Mouse (Mus musculus) monocyte, adult 5-6 weeks (primary cell): ENCODE measurements around the gene Fsip1. TPM values are rescaled to one million over a fixed set of nuclear protein-coding genes. Genes with fewer than 3 reads are reported as not detected.

Experiments used
- total RNA-seq: library from RNA; stranded (forward); fragments of 200-1000, 200-491, 200-594 nt; gene quantifications from 3 replicates; pipeline ENCODE4 v1.2.3, GENCODE M21; 2017

Gene Fsip1
- total RNA-seq, 1 experiment from 2014 or later, result not detected

Other genes with a start within 250 kb of the Fsip1 start
- 36.2 to 69.3 TPM (median 48.4 TPM) in 3 replicates for gene Thbs1, start 145.1 kb downstream of the Fsip1 start, total RNA-seq
- gene Gpr176, start 116.5 kb upstream of the Fsip1 start, total RNA-seq, result not detected in 3 replicates
- 11.1 to 23.8 TPM (median 23.0 TPM) in 3 replicates for gene Eif2ak4, start 131.7 kb upstream of the Fsip1 start, total RNA-seq
- 189 to 249 TPM (median 241 TPM) in 3 replicates for gene Srp14, start 222.7 kb upstream of the Fsip1 start, total RNA-seq